Mouse (Mus musculus) lung, adult 2 months (tissue): ENCODE measurements around the gene Lyzl6.

ENCODE experiments used
- CTCF ChIP-seq: fragments of 200-500 bp; IDR thresholded peaks from 2 replicates; pipeline ENCODE4 v1.5.1; 2011; ENCODE audit warnings: mild to moderate bottlenecking, low read length, control low read depth; ENCODE audit not compliant: insufficient read depth
- POLR2A ChIP-seq: fragments of 200-500 bp; IDR thresholded peaks from 2 replicates; pipeline ENCODE4 v1.6.1; 2011; ENCODE audit warnings: low read depth, mild to moderate bottlenecking, control low read depth, low read length, borderline replicate concordance; ENCODE audit errors: extremely low read depth

DNA sequence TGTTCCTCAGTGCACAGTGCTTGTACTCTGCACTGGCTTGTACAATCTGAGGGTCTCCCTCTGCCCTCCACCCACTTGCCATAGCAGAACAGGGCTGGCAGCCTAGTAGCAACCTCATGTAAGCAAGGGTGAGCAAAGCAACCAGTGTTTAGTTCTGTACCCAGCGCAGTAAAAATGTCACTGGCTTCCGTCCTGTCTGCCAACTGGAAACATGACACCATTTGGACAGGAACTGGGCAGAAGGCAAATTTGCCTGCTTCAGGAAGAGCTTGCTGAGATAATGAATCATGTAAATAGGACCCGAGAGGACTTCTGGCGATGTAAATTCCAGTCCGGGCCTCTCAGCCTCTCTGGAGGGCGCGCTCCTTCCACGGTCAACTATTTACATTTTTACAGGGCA lies 7.0 kb upstream of the Lyzl6 start:
- no peak for TF ChIP-seq CTCF
- TF ChIP-seq POLR2A = no peak
